Mouse (Mus musculus) embryonic facial prominence, embryonic 15.5 days (tissue): Measurements from ENCODE around the gene G430095P16Rik. TPM values are rescaled to one million over a fixed set of nuclear protein-coding genes. Genes with fewer than 3 reads are reported as not detected.
A peak's percentile ranks its signal among the peaks of the same experiment; 100 is the strongest.

Experiments
- ATAC-seq: fragments of 200-750 bp; cut with Nextera tagmentation; 2 replicates; pipeline ENCODE4 v1.8.0; 2017; ENCODE audit warnings: low read depth, moderate TSS enrichment; ENCODE audit not compliant: insufficient number of reproducible peaks, low FRiP score, low TSS enrichment
- H3K27ac ChIP-seq: fragments of 300-500 bp; sonication (generic); replicated peaks from 2 replicates; pipeline ENCODE4 v1.5.1; 2015; ENCODE audit warnings: mild to moderate bottlenecking, inconsistent platforms
- H3K27me3 ChIP-seq: fragments of 300-500 bp; sonication (generic); 2 replicates; pipeline ENCODE4 v1.6.1; 2015; ENCODE audit warnings: inconsistent platforms
- H3K36me3 ChIP-seq: fragments of 300-500 bp; sonication (generic); 2 replicates; pipeline ENCODE4 v1.6.1; 2015; ENCODE audit warnings: mild to moderate bottlenecking, inconsistent platforms
- H3K4me1 ChIP-seq: fragments of 300-500 bp; sonication (generic); 2 replicates; pipeline ENCODE4 v1.6.1; 2015; ENCODE audit warnings: inconsistent platforms
- H3K4me2 ChIP-seq: fragments of 300-500 bp; sonication (generic); replicated peaks from 2 replicates; pipeline ENCODE4 v1.6.1; 2015; ENCODE audit warnings: mild to moderate bottlenecking, inconsistent platforms
- H3K4me3 ChIP-seq: fragments of 300-500 bp; sonication (generic); replicated peaks from 2 replicates; pipeline ENCODE4 v1.5.1; 2015; ENCODE audit warnings: mild to moderate bottlenecking, inconsistent platforms
- H3K9ac ChIP-seq: fragments of 300-500 bp; sonication (generic); 2 replicates; pipeline ENCODE4 v1.6.1; 2015; ENCODE audit warnings: inconsistent platforms
- H3K9me3 ChIP-seq: fragments of 300-500 bp; sonication (generic); replicated peaks from 2 replicates; pipeline ENCODE4 v1.6.1; 2016; ENCODE audit warnings: inconsistent platforms
- WGBS: fragments of 180-500 bp; shearing (Covaris S2); methylation state at CpG from one replicate; pipeline ENCODE4 v1.1.7; 2015; 5-methylcytosine and 5-hydroxymethylcytosine counted together
- polyA plus RNA-seq: library from polyadenylated mRNA; unstranded; fragments of >200 nt; fragmentation: Nextera tagmentation; extraction: Ambion mirVana; gene quantifications from 2 replicates; pipeline ENCODE4 v1.2.1, GENCODE M21; 2015

G430095P16Rik gene
- polyA plus RNA-seq, 1 experiment from 2014 or later: 4.2 TPM

DNA sequence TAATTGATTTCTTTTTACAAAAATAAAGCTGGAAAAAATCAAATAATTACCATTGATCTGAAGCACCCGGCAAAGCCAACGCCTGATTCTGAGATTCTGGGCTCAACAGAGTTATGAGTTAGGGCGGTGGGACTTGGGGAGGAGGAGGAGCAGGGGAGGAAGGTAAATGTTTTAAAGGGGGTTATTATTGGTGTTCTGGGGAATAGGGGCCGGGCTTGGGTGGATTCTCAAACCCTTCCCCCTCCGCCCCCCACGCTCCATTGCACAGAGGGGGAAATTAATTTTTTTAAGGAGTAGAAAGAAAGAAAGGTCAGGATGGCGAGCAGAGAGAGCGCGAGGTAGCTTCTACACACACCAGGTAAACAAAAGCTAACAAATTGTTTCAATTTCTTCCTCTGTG lies 50.5 kb downstream of the G430095P16Rik start:
- peaks cover 18% of the 10 kb centered on the region for H3K36me3 ChIP-seq
- ATAC-seq: no peak
- H3K9ac ChIP-seq: peak overlapping the region; percentile 9; the same call in 1 of the 2 replicates
- H3K9me3 ChIP-seq: no peaks in the 10 kb centered on the region
- peak overlapping the region; percentile 91 for H3K27ac ChIP-seq
- H3K27me3 ChIP-seq: peaks cover 8% of the 10 kb centered on the region; the same call in 1 of the 2 replicates
- peaks cover 73% of the 10 kb centered on the region for H3K4me1 ChIP-seq
- peak overlapping the region; percentile 50 for H3K4me2 ChIP-seq
- WGBS: 4% methylated on average over 9 of the region's 9 CpGs
- H3K4me3 ChIP-seq: peak overlapping the region; percentile 32

DNA sequence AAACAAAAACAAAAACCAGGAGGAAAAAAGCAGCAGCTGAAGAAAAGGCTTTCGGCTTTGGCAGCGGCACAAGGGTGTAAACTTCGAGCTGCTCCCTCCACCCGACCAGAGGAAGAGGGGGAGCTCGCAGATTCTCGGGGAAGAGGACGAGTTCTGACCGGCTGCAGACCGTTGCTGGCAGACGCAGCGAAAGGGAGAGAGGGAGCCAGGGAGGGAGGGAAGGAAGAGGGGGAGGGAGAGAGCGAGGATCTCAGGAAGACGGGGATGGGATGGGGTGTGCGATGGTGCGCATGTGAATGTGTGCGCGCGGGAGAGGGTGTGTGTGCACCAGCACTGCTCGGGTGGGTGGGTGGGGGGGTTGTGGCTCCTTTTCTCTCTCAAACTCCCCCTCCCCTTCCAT lies 51.0 kb downstream of the G430095P16Rik start:
- H3K36me3 ChIP-seq: peaks cover 14% of the 10 kb centered on the region
- H3K4me2 ChIP-seq: peak overlapping the region; percentile 50
- peak overlapping the region; percentile 91 for H3K27ac ChIP-seq
- H3K27me3 ChIP-seq: peaks cover 8% of the 10 kb centered on the region; the same call in 1 of the 2 replicates
- H3K4me1 ChIP-seq: peaks cover 76% of the 10 kb centered on the region
- 0% methylated on average over 19 of the region's 19 CpGs for WGBS
- H3K4me3 ChIP-seq: peak overlapping the region; percentile 32
- no peaks in the 10 kb centered on the region for H3K9me3 ChIP-seq
- H3K9ac ChIP-seq: no peak overlapping the region
- ATAC-seq: peak; percentile 85

DNA sequence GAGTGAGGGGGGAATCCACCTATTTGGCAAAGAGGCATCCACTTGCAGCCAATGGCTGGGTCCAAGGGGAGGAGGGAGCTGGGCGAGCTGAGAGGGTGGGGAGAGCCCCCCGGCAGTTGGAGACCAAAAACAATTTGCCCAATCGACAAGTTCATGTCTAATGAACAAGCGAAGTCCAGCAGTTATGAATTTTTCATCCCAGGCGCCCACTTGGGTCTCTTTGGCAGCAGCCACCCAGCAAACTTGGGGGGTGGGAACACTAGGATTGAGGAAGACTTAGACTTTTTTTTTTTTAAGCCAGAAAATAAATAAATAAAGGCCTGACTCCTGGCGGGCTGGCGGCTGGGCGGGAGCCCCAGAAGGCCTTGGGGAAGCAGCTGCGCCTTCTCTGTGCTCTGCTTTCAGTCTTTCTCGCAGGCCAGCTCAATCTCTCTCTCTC lies 51.7 kb downstream of the G430095P16Rik start:
- Histone ChIP-seq H3K36me3 (peaks cover 7% of the 10 kb centered on the region), H3K27me3 (peaks cover 8% of the 10 kb centered on the region; the same call in 1 of the 2 replicates), H3K27ac (peak overlapping the region; percentile 91), H3K4me1 (peaks cover 80% of the 10 kb centered on the region), H3K9ac (no peak overlapping the region), H3K9me3 (no peaks in the 10 kb centered on the region), H3K4me3 (peak overlapping the region; percentile 32), H3K4me2 (peak overlapping the region; percentile 50)
- peak; percentile 82 for ATAC-seq
- 4% methylated on average over 10 of the region's 10 CpGs for WGBS

DNA sequence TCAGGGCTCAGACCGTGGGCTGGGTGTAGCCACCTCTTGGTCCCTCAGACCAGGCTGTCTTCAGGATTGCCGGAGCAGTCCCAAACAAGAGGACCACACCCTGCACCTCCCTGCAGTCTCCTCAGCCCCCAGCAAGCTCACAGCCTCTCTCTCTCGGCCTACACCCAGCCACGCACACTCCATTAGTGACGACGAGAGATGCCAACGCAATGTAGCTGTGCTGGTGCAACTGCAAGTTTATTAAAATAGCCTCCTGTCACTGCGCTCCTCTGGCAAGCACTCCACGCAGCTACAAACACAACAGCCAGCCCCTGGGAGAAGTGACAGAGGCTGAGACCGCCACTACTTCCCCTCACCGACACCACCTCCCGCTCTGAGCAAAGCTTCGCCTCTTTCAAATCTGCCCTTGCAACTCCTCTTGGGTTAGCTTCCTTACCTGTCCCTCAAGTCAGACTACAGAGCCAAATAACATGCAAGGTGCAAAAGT lies 52.3 kb downstream of the G430095P16Rik start:
- ATAC-seq: peak; percentile 13; the same call in 1 of the 2 replicates
- H3K4me2 ChIP-seq: peak overlapping the region; percentile 50
- peak overlapping the region; percentile 2; the same call in 1 of the 2 replicates for H3K9ac ChIP-seq
- 14% methylated on average over 13 of the region's 13 CpGs for WGBS
- peaks cover 8% of the 10 kb centered on the region; the same call in 1 of the 2 replicates for H3K27me3 ChIP-seq
- H3K9me3 ChIP-seq: no peaks in the 10 kb centered on the region
- peak overlapping the region; percentile 32 for H3K4me3 ChIP-seq
- H3K36me3 ChIP-seq: peaks cover under 1% of the 10 kb centered on the region; the same call in 1 of the 2 replicates
- peak overlapping the region; percentile 91 for H3K27ac ChIP-seq
- peaks cover 80% of the 10 kb centered on the region for H3K4me1 ChIP-seq

DNA sequence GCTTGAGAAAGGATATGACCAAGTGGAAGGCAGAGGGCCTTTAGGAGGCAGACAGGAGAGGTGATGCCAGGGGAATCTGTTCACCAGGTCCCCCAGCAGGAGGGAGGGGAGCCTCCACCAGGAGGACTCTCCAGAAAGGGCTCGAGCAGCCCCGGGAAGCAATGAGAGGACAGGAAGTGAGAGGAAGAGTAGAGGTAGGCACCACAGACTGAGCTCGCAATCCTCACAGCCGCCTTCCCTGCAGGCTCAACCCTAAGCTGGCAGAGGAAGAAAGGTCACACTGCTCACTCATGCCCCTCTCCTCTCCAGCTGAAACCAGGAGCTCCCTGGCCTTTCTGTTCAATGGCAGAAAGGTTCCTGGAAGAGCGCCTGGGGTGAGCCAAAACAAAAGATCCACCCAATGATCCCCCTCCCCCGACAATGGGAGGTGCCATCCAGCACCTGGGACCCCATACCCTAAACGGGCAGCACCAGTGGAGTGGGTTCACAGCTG lies 52.9 kb downstream of the G430095P16Rik start:
- Histone ChIP-seq H3K36me3 (no peaks in the 10 kb centered on the region; the same call in 1 of the 2 replicates), H3K4me3 (0 out of 2 replicates have a peak overlapping the region, but pooled peaks have one; percentile 32), H3K9me3 (no peaks in the 10 kb centered on the region), H3K27ac (peak overlapping the region; percentile 91), H3K4me2 (peak overlapping the region; percentile 50), H3K9ac (no peak overlapping the region), H3K4me1 (peaks cover 80% of the 10 kb centered on the region), H3K27me3 (peaks cover 8% of the 10 kb centered on the region; the same call in 1 of the 2 replicates)
- ATAC-seq: no peak
- 26% methylated on average over 7 of the region's 7 CpGs for WGBS

Other genes with a start within 250 kb of the G430095P16Rik start
- 79.7 and 83.9 TPM in 2 replicates for gene Ier2, start 60.2 kb upstream of the G430095P16Rik start, polyA plus RNA-seq
- gene Trmt1, start 36.7 kb upstream of the G430095P16Rik start, polyA plus RNA-seq: 69.1 and 78.2 TPM in 2 replicates
- 16.7 and 16.9 TPM in 2 replicates for gene Nacc1, start 35.1 kb upstream of the G430095P16Rik start, polyA plus RNA-seq
- gene Lyl1, start 21.6 kb upstream of the G430095P16Rik start, polyA plus RNA-seq: 5.8 and 6.0 TPM in 2 replicates
- gene Nfix, start 77.3 kb downstream of the G430095P16Rik start, polyA plus RNA-seq: 61.4 and 62.0 TPM in 2 replicates
- gene Dand5, start 99.8 kb downstream of the G430095P16Rik start, polyA plus RNA-seq: 8.4 and 8.9 TPM in 2 replicates
- gene Gadd45gip1, start 108.5 kb downstream of the G430095P16Rik start, polyA plus RNA-seq: 46.5 TPM in 2 replicates
- 104 and 110 TPM in 2 replicates for gene Rad23a, start 117.7 kb downstream of the G430095P16Rik start, polyA plus RNA-seq
- gene Calr, start 123.9 kb downstream of the G430095P16Rik start, polyA plus RNA-seq: 975 and 998 TPM in 2 replicates
- gene Farsa, start 134.0 kb downstream of the G430095P16Rik start, polyA plus RNA-seq: 94.5 and 99.8 TPM in 2 replicates
- 68.0 and 72.9 TPM in 2 replicates for gene Syce2, start 149.1 kb downstream of the G430095P16Rik start, polyA plus RNA-seq
- gene Gcdh, start 170.9 kb downstream of the G430095P16Rik start, polyA plus RNA-seq: 29.4 and 32.2 TPM in 2 replicates
- gene Klf1, start 178.9 kb downstream of the G430095P16Rik start, polyA plus RNA-seq: 1.3 and 1.6 TPM in 2 replicates
- 20.0 and 22.4 TPM in 2 replicates for gene Dnase2a, start 185.6 kb downstream of the G430095P16Rik start, polyA plus RNA-seq
- gene Mast1, start 214.4 kb downstream of the G430095P16Rik start, polyA plus RNA-seq: 1.9 and 2.2 TPM in 2 replicates
- 0.27 TPM in 1 of 2 replicates, not detected in the other for gene Rtbdn, start 224.0 kb downstream of the G430095P16Rik start, polyA plus RNA-seq
- gene Gm49661, start 246.4 kb downstream of the G430095P16Rik start, polyA plus RNA-seq: not detected in 2 replicates
- 705 and 717 TPM in 2 replicates for gene Prdx2, start 246.6 kb downstream of the G430095P16Rik start, polyA plus RNA-seq
- gene Rnaseh2a, start 246.8 kb downstream of the G430095P16Rik start, polyA plus RNA-seq: 94.9 and 99.1 TPM in 2 replicates